Mouse (Mus musculus) spleen, embryonic (tissue): Measurements from ENCODE around the gene Dct.

ENCODE experiments used
- CTCF ChIA-PET: fragments of 350-600 bp; sonication (Branson Sonifier 250); formaldehyde crosslinking; loops from one replicate; lab custom pipeline; 2022; lab: Charles Lee

The Dct gene

DNA sequence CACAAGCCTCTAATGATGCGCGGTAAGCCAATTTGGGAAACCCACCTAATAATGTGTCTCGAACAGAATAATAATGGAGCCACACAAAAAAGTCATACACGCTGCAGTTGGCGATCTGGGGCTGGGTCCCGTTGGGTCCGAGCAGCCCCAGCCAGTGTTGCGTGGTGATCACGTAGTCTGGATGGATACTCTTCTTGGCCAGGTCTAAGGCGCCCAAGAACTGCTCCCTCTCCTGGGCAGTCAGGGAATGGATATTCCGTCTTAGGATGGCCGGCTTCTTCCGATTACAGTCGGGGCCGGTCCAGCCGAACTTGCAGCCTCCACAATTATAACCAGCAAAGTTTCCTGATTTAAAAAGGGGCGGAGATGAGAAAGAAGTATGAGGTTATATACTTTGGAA lies 9.1 kb downstream of the Dct start:
- CTCF ChIA-PET: no interaction called here

DNA sequence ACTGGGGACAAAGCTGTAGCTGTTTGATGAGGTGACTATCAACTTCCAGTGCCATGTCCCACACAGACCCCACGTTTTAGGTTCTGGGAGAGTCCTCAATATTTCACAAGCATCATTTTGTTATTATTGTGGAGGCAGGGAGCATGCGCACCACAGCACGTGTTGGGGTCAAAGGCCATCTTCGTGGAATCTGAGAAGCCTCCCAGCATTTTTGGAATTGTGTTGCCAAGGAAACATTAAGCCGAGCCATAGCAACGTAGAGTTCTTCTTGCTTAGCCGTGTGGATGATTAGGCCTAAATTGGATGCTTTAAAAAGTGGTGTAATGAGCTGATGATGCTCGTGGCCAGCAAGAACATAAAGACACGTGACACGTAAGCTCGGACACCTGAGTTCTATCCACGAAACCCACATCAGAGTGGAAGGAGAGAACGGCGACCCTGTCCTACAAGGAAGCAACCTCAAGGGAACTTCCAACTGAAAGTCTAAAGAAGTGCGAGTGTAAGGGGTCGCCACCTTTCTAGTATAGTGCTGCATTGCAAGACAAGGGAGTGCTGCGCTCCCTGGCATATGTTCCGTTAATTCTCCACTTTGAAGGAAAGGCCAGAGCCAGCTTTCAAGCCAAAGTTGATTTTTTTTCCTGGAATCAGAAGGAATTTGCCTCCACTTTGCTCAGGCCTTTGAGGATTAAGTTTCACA lies 9.8 kb downstream of the Dct start:
- CTCF ChIA-PET: no interaction called here

DNA sequence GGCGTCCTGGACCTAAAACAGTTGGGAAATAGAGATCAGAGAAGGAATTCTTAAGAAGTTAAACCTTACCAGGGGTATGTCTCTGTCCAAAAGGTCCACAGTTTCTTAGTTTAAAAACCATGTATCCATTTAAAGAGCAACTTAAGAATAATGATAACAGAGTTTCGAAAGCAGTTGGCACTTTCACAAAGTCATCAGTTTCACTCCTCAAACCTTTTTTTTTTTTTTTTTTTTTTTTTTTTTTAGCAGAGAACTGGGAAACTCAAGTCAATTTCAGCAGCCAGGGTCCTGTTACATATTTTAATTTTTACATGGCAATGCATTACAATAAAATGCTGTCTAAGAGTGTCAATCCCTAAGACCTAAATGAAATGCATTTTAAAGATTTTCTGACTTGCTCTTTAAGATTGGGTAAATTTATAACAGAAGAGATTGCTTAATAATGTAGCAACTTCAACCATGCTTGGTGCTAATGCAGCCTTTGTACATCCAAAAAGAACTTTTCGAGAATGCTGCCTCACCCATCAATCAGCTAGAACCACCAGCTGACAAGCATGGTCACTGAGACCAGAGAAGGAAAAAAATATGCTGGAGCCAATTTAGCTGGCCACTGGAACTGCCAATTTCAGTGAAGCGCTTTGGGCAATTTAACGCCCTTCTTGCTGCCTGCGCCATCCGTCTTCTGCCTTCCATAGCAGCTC lies 11.3 kb downstream of the Dct start:
- CTCF ChIA-PET: interaction anchor here (0.6 kb wide), 1 partner anchor 1860 kb away, joined by 8 read pairs; no protein-coding TSS in a partner anchor

GRCm38 (mm10) chr14:118039074-118039473 lies 13.0 kb downstream of the Dct start:
- CTCF ChIA-PET: no interaction called here

DNA sequence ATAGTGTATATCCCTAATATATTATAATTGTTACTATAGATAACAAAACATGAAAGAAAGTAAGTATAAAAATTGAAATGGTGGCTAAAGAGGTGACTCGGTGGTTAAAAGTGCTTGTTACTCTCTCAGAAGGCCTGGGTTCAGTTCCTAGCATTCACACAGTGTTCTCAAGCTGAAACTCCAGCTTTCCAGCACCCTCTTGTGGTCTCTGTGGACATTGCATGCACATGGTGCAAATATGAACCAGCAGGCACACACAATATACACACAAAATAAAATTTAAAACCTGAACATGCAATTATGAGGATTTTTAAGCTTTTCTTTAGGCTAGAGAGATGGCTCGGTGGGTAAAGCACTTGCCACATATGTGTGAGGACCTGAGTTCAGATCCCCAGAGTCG lies 24.5 kb downstream of the Dct start:
- CTCF ChIA-PET: interaction anchor here (0.7 kb wide), 1 partner anchor 11 kb away, joined by 5 read pairs; no protein-coding TSS in a partner anchor

DNA sequence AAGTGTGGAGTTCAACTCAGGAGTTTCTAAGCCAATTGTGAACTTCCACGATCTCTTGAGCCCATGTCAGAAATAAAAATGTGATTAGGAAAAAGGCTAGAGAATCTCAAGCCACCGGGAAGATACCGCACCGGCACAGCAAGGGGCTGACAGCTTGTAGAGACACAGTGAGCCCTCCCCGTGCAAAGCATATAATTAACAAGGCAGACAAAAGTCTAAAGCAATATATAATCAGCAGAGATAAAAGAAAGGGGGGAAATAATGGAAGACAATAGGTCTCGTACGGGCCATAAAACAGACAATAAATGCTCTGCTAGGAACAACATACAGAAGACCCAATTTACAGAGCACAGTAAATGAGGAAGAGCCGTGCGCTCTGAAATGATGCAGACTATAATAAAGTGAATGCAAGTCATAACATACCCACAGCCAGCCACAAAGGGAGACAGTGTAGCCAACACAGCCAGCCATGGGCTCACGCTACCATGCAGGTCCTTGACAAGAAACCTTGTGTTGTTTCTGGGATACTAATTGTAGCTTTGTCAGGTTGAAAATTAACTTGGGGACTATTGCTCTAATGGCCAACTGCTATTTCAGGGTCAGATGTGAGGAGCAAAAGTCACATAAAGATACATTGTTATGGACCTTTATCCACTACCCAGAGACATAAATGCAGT lies 30.0 kb downstream of the Dct start:
- CTCF ChIA-PET: interaction anchor here (0.7 kb wide), 1 partner anchor 470 kb away, joined by 3 read pairs; no protein-coding TSS in a partner anchor

GRCm38 (mm10) chr14:118019314-118019713 lies 32.7 kb downstream of the Dct start:
- CTCF ChIA-PET: no interaction called here

- CTCF ChIA-PET: no interaction called here
Measured at GRCm38 (mm10) chr14:118013237-118013636, 38.8 kb downstream of the Dct start.

GRCm38 (mm10) chr14:118009541-118009940 lies 42.5 kb downstream of the Dct start:
- CTCF ChIA-PET: no interaction called here

DNA sequence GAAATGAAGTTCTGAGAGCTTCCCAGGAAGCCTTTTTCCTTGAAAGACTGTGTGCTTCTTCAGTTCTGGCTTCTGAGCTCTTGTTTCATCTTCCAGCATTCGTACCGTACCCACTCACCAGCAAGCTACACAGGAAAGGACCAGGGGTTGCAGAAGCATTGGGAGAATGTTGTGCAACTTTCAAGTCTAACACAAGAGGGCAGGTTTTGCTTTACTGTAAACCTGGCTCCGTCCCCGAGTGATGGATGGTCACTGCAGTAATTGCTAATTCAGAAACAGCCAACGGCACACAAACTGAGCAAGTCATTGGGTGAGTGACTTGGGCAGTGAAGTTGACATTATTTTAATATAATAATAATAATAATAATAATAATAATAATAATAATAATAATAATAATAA lies 46.3 kb downstream of the Dct start:
- CTCF ChIA-PET: no interaction called here

DNA sequence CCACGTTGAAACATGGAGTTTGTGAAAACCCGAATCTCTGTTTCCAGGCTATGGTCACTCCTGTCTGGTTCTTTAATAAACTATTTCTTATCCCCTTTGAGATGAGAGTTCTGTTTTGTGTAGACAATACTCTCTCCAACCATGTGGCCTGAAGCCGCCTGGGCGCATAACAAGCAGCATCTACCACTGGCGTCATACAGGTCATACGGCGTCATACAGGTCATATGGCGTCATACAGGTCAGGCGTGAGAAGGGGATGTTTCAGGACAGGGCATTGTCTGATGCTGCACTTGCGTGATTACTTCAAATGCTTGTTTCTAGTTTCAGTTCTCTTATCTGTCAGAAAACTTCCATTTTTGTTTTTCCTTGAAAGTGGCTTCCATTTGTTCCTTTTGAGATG lies 47.6 kb downstream of the Dct start:
- CTCF ChIA-PET: no interaction called here

GRCm38 (mm10) chr14:117993845-117994244 lies 58.2 kb downstream of the Dct start:
- CTCF ChIA-PET: no interaction called here

DNA sequence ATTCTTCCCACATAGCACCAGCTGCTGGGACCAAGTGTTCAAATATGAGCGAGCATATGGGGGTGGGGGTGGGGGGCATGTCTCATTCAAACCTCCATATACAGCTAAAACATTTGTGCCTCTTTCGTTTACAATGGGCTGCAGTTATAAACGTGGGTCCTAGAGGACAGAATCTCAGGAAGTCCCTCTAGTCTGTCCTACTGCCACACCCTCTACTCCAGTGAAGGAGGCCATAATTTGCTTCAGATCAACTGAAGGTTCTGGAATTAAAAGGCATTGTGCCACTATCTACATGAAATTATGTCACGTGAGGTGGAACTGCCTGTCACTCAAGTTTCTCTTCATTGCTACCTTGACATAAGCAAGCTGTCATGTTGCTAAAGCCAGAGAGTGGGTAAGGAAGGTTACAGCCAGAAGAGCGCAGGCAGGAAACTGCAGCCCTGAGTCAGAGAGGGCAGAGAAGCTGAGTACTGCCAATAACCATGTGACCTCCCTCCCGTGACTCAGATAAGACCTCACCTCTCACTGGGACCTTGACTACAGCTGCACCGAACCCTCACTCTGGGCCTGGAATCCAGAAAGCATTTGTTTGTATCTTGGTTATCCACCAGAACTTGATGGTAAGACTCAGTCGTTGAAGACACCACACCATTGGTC lies 59.3 kb downstream of the Dct start:
- CTCF ChIA-PET: no interaction called here

DNA sequence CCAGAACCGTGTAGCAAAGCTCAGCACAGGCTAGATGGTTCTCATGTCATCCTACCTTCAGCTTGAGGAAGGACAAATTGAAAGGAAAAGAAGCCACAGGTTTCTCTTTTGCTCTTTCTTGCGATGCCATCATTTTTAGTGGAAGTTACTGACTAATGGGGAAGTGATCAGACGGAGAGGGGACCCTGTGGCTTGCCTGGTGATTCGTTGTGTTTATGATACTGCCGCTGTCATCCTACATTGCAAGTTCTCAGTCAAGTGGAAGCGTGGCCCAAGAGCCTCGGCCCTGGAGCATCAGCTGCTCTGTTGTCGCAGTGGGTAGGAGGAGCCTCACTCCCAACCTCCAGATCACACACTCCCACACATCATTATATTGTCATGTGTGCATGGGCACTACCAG lies 61.8 kb downstream of the Dct start:
- CTCF ChIA-PET: no interaction called here

DNA sequence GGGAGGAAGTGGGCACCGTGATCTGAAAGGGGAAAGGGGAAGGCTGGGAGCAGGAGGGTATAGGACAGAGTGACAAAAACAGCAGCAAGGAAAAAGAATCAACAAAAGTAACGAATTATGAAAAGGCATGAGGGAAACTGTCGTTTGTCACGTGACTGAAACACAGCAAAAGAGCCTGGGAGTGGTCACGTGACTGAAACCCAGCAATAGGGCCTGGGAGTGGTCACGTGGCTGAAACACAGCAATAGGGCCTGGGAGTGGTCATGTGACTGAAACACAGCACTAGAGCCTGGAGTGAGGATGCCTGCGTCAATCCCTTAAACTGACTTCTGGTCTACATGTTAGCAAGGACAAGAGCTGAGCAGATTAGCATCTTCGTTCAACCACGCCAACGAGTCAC lies 63.6 kb downstream of the Dct start:
- CTCF ChIA-PET: no interaction called here

DNA sequence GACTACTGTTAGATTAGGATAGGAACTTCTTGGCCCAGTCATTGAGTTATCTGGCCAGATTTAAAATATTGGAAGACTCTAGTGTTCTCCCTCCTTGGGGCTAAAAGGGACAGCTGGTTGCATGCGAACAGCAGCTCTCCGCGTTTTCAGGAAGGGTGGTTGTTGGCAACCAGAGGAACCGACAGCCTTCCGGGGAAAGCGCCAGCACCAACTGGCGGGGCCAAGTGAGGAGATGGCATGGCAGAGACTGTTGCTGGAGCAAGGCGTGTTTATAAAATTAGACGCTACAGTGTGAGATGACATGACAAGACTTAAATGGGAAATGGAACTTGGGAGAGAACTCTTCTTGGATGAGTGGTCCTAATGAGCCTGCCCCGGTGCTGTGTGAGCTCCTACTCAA lies 70.5 kb downstream of the Dct start:
- CTCF ChIA-PET: no interaction called here

DNA sequence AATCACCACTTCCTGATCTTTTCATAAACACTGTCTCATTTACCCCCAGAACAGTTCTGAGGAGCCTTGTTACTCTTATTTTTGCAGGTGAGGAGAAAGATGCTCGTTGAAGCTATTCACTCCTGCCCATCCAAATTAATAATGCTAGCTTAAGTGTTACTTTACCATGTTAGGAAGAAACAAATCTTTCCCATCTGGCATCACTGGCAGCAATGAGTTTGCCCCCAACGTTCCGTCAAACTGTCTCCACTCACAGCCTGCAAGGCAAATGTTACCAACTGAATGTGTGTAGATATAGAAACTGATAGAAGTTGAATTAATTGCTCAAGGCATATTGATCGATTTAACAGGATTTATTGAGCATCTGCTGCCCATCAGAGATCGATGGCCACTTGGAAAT lies 79.5 kb downstream of the Dct start:
- CTCF ChIA-PET: no interaction called here
